8 mouse cellular contexts compared by ENCODE assay signal in genomic region chr6:145303641-145304070, GRCm38 (mm10). TPM values are rescaled to one million over a fixed set of nuclear protein-coding genes. Genes with fewer than 3 reads are reported as not detected.
DNase-seq lines count a peak whose midpoint lies in the region; ATAC-seq and TF ChIP-seq lines count a peak whose summit lies in the region.

No protein-coding gene starts in this region.

- H3K27ac ChIP-seq in layer of hippocampus, adult 2 months = peak overlapping the region; percentile 57; the same call in 1 of the 2 replicates
- H3K27ac ChIP-seq in heart, embryonic 11.5 days (ENCODE audit: low read depth, low read length) = peak overlapping the region; percentile 54; the same call in 1 of the 2 replicates
- H3K27ac ChIP-seq in liver, embryonic 16.5 days (ENCODE audit: low read length) = peak overlapping the region; percentile 18

- H3K4me1 ChIP-seq in heart, embryonic 11.5 days (ENCODE audit: control insufficient read depth, insufficient read depth, low read length) = peaks cover 10% of the 10 kb centered on the region
- H3K4me1 ChIP-seq in liver, embryonic 16.5 days (ENCODE audit: control insufficient read depth, low read depth, low read length) = peaks cover 4% of the 10 kb centered on the region; the same call in 1 of the 2 replicates

- DNase-seq in layer of hippocampus, adult 2 months (ENCODE audit: low spot score in 2 of 2) = no peak
- DNase-seq in layer of hippocampus, adult 8-10 months (ENCODE audit: low spot score in 2 of 2) = no peak
- peak; percentile 62 to 71 for DNase-seq in cerebellum, postnatal 14 days
- DNase-seq in kidney, adult 9 months = peak; percentile 48
- DNase-seq in neural tube, embryonic 10.5 days (ENCODE audit: extremely low spot score, low spot score) = peak; percentile 42
- peak; percentile 68 to 70 for DNase-seq in thymus, postnatal 10 days (ENCODE audit: low spot score in 2 of 2)

- no peaks in the 10 kb centered on the region for H3K9me3 ChIP-seq in heart, embryonic 11.5 days (replicated peaks; ENCODE audit: control insufficient read depth, low read length)
- H3K9me3 ChIP-seq in liver, embryonic 16.5 days (replicated peaks; ENCODE audit: control insufficient read depth, low read length) = no peaks in the 10 kb centered on the region

- 6% methylated on average over 18 of the region's 18 CpGs for WGBS in heart, embryonic 11.5 days (ENCODE audit: insufficient replicate concordance)
- 4% methylated on average over 18 of the region's 18 CpGs for WGBS in liver, embryonic 16.5 days (ENCODE audit: insufficient replicate concordance)

- peaks cover 59% of the 10 kb centered on the region for H3K27me3 ChIP-seq in heart, embryonic 11.5 days (ENCODE audit: control insufficient read depth, insufficient read depth, low read length)
- H3K27me3 ChIP-seq in liver, embryonic 16.5 days (ENCODE audit: control insufficient read depth, insufficient read depth, low read depth, low read length) = no peaks in the 10 kb centered on the region

- H3K4me3 ChIP-seq in layer of hippocampus, adult 2 months = peak overlapping the region; percentile 10; the same call in 1 of the 2 replicates
- peak overlapping the region; percentile 16 for H3K4me3 ChIP-seq in heart, embryonic 11.5 days (ENCODE audit: low read depth, low read length)
- H3K4me3 ChIP-seq in liver, embryonic 16.5 days (ENCODE audit: low read depth, low read length) = peak overlapping the region; percentile 51

- H3K9ac ChIP-seq in heart, embryonic 11.5 days (ENCODE audit: low read depth, low read length) = peak overlapping the region; percentile 29
- peak overlapping the region; percentile 40; the same call in 1 of the 2 replicates for H3K9ac ChIP-seq in liver, embryonic 16.5 days (ENCODE audit: low read depth, low read length)

- TF ChIP-seq CTCF in layer of hippocampus, adult 2 months (conservative IDR thresholded peaks at IDR 0.05) = no peak

- peak; percentile 70 for ATAC-seq in heart, embryonic 11.5 days (replicated peaks; ENCODE audit: insufficient number of reproducible peaks, low FRiP score, low TSS enrichment)
- peak; percentile 57 for ATAC-seq in liver, embryonic 16.5 days (ENCODE audit: low read depth)

- peak overlapping the region; percentile 50 for H3K4me2 ChIP-seq in heart, embryonic 11.5 days
- H3K4me2 ChIP-seq in liver, embryonic 16.5 days (ENCODE audit: low read depth, low read length) = peak overlapping the region; percentile 60

- H3K36me3 ChIP-seq in heart, embryonic 11.5 days (ENCODE audit: control insufficient read depth, insufficient read depth, low read length) = no peaks in the 10 kb centered on the region
- H3K36me3 ChIP-seq in liver, embryonic 16.5 days (ENCODE audit: control insufficient read depth, insufficient read depth) = no peaks in the 10 kb centered on the region

RNA-seq across cellular contexts. Expression of gene Kras, which starts 53.6 kb away (rescaled TPM):
- total RNA-seq in layer of hippocampus, adult 2 months (2021) = 10 to 100 TPM; 69.7 to 73.6 TPM
- 10 to 100 TPM; 66.0 to 82.4 (median 74.5) TPM for total RNA-seq in layer of hippocampus, adult 8-10 months (2022)
- polyA plus RNA-seq in heart, embryonic 11.5 days (2014; fragmentation: Nextera tagmentation; extraction: Ambion mirVana) = 54.9 and 69.5 TPM in 2 replicates
- 41.1 and 44.1 TPM in 2 replicates for polyA plus RNA-seq in liver, embryonic 16.5 days (2015; fragmentation: Nextera tagmentation; extraction: Ambion mirVana)

Comparison
In these comparisons a context has a peak if more than half of its experiments do, and no peak if none do; other contexts are left out.
1. DNase-seq: peak in cerebellum, postnatal 14 days (2 of 2), kidney, adult 9 months (single experiment), neural tube, embryonic 10.5 days (single experiment) and thymus, postnatal 10 days (2 of 2); none in layer of hippocampus, adult 2 months (0 of 2) and layer of hippocampus, adult 8-10 months (0 of 2).
2. Peak in every context shown above with its lines, with median percentiles within 50 percentile points of each other: H3K27ac ChIP-seq and H3K4me3 ChIP-seq.